Mouse (Mus musculus) heart, embryonic 16.5 days (tissue): ENCODE results near the gene Snx17. TPM values are rescaled to one million over a fixed set of nuclear protein-coding genes. Genes with fewer than 3 reads are reported as not detected.

Experiments
- ATAC-seq: fragments of 200-750 bp; cut with Nextera tagmentation; replicated peaks from 2 replicates; pipeline ENCODE4 v1.8.0; 2017; ENCODE audit warnings: moderate number of reproducible peaks; ENCODE audit not compliant: insufficient read depth, low FRiP score; ENCODE audit errors: extremely low read depth
- H3K27ac ChIP-seq: fragments of 300-500 bp; sonication (generic); 2 replicates; pipeline ENCODE4 v1.5.1; 2014; ENCODE audit warnings: mild to moderate bottlenecking, low read length, control low read depth, moderate library complexity
- H3K27me3 ChIP-seq: fragments of 300-500 bp; sonication (generic); 2 replicates; pipeline ENCODE4 v1.6.1; 2014; ENCODE audit warnings: low read length, mixed read lengths; ENCODE audit not compliant: control insufficient read depth, insufficient read depth
- H3K36me3 ChIP-seq: fragments of 300-500 bp; sonication (generic); 2 replicates; pipeline ENCODE4 v1.6.1; 2014; ENCODE audit not compliant: control insufficient read depth, insufficient read depth
- H3K4me1 ChIP-seq: fragments of 300-500 bp; sonication (generic); 2 replicates; pipeline ENCODE4 v1.6.1; 2014; ENCODE audit warnings: low read length, mixed read lengths; ENCODE audit not compliant: control insufficient read depth, insufficient read depth
- H3K4me2 ChIP-seq: fragments of 300-500 bp; sonication (generic); 2 replicates; pipeline ENCODE4 v1.6.1; 2014; ENCODE audit warnings: low read depth, mild to moderate bottlenecking, control low read depth, low read length
- H3K4me3 ChIP-seq: fragments of 300-500 bp; sonication (generic); 2 replicates; pipeline ENCODE4 v1.5.1; 2014; ENCODE audit warnings: mild to moderate bottlenecking, control low read depth, low read length
- H3K9ac ChIP-seq: fragments of 300-500 bp; sonication (generic); 2 replicates; pipeline ENCODE4 v1.6.1; 2014; ENCODE audit warnings: low read length, control low read depth
- H3K9me3 ChIP-seq: fragments of 300-500 bp; sonication (generic); replicated peaks from 2 replicates; pipeline ENCODE4 v1.6.1; 2016; ENCODE audit warnings: low read length; ENCODE audit not compliant: control insufficient read depth
- WGBS: fragments of 180-500 bp; shearing (Covaris S2); extraction: QIAGEN DNeasy Blood & Tissue Kit; methylation state at CpG from one replicate; pipeline ENCODE4 v1.1.7; 2014; 5-methylcytosine and 5-hydroxymethylcytosine counted together
- polyA plus RNA-seq: library from polyadenylated mRNA; unstranded; fragments of >200 nt; fragmentation: Nextera tagmentation; extraction: Ambion mirVana; gene quantifications from 2 replicates; pipeline ENCODE4 v1.2.1, GENCODE M21; 2015

The Snx17 gene
- polyA plus RNA-seq, 1 experiment from 2014 or later, result 113 TPM

DNA sequence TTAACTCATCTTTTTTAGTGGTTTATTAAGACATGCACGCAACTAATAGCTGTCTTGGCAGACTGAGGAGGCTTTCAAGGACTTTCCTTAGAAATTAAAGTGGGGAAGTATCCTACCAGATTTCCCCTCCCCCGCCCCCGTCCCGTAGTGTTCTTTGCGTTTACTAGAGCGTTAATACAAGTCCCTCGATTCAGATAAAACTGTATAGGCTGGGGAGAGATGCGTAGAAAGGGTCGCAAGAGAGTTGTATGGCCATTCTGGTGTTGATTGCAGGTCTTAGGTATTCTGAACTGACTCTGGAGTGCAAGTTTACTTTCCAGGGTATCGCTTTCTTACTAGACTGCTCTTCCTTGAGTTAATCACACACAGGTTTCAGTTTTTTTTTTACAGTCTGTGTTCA, 49.2 kb downstream of the Snx17 start:
- H3K36me3 ChIP-seq, result peaks cover 28% of the 10 kb centered on the region
- no peak overlapping the region; the same call in 1 of the 2 replicates for H3K27ac ChIP-seq
- H3K4me3 ChIP-seq, result peak overlapping the region; percentile 72
- ATAC-seq, result no peak
- no peaks in the 10 kb centered on the region for H3K9me3 ChIP-seq
- H3K9ac ChIP-seq, result peak overlapping the region; percentile 92
- no peaks in the 10 kb centered on the region for H3K27me3 ChIP-seq
- 20% methylated on average over 10 of the region's 10 CpGs for WGBS
- peak overlapping the region; percentile 84 for H3K4me2 ChIP-seq
- H3K4me1 ChIP-seq, result peaks cover 12% of the 10 kb centered on the region

Other genes starting within 250 kb of the Snx17 start
- gene Cgref1, start 247.6 kb upstream of the Snx17 start, polyA plus RNA-seq, result 2.6 and 2.7 TPM in 2 replicates
- gene Preb, start 232.9 kb upstream of the Snx17 start, polyA plus RNA-seq, result 95.9 and 96.5 TPM in 2 replicates
- 0.09 and 0.24 TPM in 2 replicates for gene Tcf23, start 224.6 kb upstream of the Snx17 start, polyA plus RNA-seq
- gene Atraid, start 144.9 kb upstream of the Snx17 start, polyA plus RNA-seq, result 117 and 121 TPM in 2 replicates
- 9.4 and 9.5 TPM in 2 replicates for gene Slc5a6, start 144.3 kb upstream of the Snx17 start, polyA plus RNA-seq
- 14.4 and 18.4 TPM in 2 replicates for gene Cad, start 138.4 kb upstream of the Snx17 start, polyA plus RNA-seq
- gene Dnajc5g, start 86.9 kb upstream of the Snx17 start, polyA plus RNA-seq, result not detected in 2 replicates
- 0.27 and 0.35 TPM in 2 replicates for gene Slc30a3, start 85.0 kb upstream of the Snx17 start, polyA plus RNA-seq
- gene Trim54, start 76.5 kb upstream of the Snx17 start, polyA plus RNA-seq, result 8.1 and 11.2 TPM in 2 replicates
- gene Ucn, start 54.4 kb upstream of the Snx17 start, polyA plus RNA-seq, result not detected in 2 replicates
- gene Mpv17, start 39.0 kb upstream of the Snx17 start, polyA plus RNA-seq, result 87.6 and 91.5 TPM in 2 replicates
- 0.63 and 1.3 TPM in 2 replicates for gene Gm29609, start 13.3 kb upstream of the Snx17 start, polyA plus RNA-seq
- 39.7 and 46.4 TPM in 2 replicates for gene Gtf3c2, start 13.1 kb upstream of the Snx17 start, polyA plus RNA-seq
- gene Eif2b4, start 203 bp downstream of the Snx17 start, polyA plus RNA-seq, result 61.4 and 73.3 TPM in 2 replicates
- 6.2 and 6.5 TPM in 2 replicates for gene Zfp513, start 9.1 kb downstream of the Snx17 start, polyA plus RNA-seq
- 102 and 103 TPM in 2 replicates for gene Ppm1g, start 27.5 kb downstream of the Snx17 start, polyA plus RNA-seq
- 123 TPM in 2 replicates for gene Nrbp1, start 47.6 kb downstream of the Snx17 start, polyA plus RNA-seq
- gene Gm9970, start 48.0 kb downstream of the Snx17 start, polyA plus RNA-seq, result 0.29 and 0.40 TPM in 2 replicates
- gene Krtcap3, start 58.5 kb downstream of the Snx17 start, polyA plus RNA-seq, result 5.4 and 6.3 TPM in 2 replicates
- 22.3 and 26.8 TPM in 2 replicates for gene Ift172, start 97.9 kb downstream of the Snx17 start, polyA plus RNA-seq
- gene Fndc4, start 102.9 kb downstream of the Snx17 start, polyA plus RNA-seq, result 15.7 and 16.9 TPM in 2 replicates
- 0.16 and 0.18 TPM in 2 replicates for gene Gckr, start 104.2 kb downstream of the Snx17 start, polyA plus RNA-seq